Mouse (Mus musculus): Measurements from ENCODE around the gene Anks1b.

Anks1b gene

DNA sequence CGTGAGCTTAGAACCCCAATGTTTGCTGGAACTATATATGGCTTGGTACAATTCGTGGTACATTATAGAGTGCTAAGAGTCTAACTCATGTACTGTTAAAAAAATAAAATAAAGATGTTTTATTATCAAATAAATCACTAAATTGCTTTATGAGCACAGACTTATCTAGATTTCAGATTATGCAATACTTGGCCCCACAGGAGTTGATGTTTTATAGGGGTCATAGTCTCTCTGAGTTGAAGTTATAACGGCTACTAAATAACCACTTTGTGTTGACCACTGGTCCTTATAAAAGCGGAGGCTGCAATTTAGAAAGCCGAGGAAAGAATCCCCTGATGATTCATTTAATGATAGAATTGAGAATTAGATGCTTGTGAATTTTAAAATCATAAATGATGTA lies 323.6 kb downstream of the Anks1b start:
- no peak for DNase-seq

DNA sequence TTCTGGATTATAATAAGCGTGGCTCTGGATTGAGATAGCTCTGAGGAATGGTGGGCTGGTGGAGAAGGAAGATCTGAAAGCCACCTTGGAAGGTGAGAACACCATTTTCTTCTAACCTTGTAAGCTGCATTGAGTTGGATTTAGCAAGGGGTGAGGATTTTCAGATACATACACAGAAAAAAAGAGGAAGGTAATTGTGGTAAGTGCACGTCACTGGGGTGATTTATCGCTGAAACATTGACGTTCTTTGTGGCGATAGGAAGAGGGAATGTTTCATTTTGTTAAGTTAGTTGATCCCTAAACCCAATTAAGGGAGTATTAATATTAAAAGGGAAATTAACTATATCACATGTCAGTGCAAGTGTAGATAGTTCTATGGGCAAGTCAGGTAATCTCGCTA lies 336.7 kb downstream of the Anks1b start:
- no peak for DNase-seq

DNA sequence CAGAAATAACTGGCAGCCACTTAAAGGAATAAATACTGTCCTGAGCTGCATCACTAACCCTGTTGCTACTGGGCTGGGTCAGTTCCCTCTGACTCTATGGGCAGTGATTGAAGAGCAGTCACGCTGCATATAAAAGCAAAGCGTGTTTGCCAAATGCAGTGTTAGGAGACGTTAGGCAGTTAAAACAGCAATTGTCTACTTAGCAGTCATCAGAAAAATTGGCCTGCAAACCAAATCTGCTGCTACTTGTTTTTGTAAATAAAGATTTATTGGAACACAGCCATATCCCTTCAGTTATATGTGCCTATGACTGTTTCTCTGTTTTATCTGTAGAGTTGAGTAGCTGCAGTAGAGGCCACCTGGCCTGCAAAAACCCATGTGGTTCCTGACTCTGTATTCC lies 347.2 kb downstream of the Anks1b start:
- no peak for DNase-seq

DNA sequence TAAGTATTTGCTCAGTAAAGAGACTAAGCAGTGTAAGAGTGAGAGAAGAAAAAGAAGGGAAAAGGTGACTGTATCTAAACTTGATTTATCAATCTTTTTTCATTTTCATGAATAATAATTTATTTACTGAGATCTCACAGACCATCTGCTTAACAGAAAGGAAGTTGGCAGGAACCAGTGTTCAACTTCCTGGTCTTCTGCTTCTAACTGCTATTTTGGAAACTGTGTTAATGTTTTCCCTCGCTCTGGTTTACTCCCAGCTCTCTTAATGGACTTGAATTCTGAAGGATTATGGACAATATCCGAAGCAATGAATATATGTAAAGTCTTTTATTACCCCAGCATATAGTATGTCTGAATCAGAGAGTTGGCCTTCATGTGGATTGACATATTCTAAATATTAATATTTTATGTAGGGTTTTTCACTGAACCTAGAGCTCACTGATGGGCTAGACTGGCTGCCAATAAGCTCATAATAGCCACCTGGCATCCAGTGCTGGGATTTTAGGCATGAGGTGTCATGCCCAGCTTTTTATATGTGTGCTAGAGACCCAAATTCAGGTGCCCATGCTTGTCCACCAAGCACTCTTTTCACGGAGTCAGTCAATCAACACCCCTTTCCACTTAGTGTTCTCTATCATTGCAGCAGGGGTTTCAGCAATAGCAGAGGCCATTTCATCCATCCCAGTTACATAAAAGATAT lies 349.6 kb downstream of the Anks1b start:
- DNase-seq = no peak

DNA sequence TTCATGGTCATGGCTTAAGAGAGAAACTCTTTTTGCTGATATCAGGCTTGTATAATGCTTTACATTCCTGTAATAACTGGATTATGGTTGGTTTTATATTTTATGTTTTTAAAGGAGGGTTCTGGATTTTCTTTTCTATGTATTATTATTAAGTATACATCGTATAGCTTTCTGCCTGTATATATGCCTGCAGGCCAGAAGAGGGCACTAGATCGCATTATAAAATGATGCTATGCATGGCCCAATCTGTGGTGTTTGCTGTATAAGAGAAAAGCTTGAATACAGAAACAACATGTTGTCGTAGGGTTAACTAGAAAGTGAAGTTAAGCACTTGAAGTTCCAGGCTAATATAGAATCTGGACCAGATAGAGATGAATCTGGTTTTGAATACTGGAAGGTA lies 362.0 kb downstream of the Anks1b start:
- no peak for DNase-seq

DNA sequence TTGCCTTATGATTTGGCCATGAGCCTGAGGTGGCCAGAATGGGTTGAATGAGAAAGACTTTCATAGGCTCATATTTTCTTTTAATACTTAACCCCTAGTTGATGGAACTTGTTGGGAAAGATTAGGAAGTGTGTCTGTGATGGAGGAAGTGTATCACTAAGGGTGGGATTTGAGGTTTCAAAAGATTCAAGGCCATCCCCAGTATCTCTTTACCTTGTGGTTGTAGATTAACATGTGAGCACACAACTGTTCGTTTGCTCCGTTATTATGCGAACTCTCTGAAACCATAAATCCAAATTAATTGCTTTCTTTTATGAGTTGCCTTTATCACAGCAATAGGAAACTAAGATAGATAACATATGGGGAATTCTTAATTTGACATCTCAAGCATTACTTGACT lies 364.0 kb downstream of the Anks1b start:
- DNase-seq = no peak

DNA sequence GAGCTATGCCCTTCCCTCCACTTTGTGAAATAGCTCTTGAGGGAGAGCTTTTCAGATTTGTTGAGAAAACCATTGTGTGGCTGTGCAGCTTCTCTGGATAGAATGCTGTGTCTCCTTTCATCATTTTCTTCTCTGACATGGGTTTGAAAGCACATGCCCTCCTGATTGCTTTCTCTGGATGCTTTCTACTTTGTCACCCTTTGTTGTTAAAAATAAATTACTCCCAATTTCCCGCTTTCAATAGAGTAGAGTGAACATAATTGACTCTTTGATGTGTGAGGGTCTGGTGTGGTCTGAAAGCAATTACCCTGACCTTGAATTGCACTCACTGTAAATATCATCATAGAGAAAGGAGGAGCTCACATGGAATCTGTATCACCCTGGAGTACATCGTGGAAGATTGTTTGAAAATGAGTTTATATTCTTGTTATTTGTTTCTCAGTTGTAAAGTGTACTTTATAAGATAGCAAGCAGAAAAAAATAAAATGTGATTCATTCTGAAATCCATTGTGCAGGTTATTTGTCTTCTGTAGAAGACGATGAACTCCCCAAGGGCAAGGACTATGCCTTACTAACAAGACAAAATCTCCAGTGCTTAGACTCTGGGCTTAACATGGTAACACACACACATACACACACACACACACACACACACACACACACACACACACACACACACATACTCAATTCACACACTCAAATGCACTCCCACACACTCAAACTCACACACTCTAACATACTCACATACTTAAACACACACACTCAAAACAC lies 385.8 kb downstream of the Anks1b start:
- DNase-seq = no peak

DNA sequence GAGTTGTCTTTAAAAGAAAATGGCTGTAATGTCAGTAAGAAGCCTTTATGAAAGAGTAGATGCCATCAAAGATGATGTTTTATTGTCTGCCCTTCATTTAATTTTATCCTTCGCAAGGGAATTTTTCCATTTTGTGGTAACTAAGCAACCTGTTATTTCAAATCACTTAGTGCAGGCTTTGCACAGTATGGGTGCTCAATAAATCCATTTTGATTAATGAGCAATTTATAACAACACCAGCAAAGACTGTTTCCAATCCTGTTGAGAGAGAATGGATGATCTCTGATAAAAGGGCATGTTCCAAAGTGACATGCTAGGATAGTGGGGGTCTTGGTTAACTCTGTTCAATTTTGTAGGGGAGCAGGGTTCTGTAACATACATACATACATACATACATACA lies 398.0 kb downstream of the Anks1b start:
- no peak for DNase-seq

DNA sequence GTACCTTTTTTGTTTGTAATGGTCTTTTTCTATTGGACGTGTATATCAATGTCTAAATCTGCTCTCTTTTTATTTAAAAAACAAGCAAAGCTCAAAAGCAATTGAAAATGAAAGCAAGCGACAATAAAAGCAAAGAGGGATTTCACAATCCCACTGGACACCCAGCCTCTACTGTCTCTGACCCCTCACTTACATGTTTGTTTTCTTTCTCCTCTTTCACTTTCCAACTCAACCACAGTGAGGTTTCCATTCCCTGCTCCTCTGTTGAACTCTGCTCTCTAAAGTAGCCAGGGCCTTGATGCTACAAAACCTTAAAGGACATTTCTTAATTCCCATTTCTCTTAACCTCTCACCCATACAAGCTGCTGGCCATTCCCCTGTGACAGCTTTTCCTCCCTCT lies 400.0 kb downstream of the Anks1b start:
- no peak for DNase-seq

DNA sequence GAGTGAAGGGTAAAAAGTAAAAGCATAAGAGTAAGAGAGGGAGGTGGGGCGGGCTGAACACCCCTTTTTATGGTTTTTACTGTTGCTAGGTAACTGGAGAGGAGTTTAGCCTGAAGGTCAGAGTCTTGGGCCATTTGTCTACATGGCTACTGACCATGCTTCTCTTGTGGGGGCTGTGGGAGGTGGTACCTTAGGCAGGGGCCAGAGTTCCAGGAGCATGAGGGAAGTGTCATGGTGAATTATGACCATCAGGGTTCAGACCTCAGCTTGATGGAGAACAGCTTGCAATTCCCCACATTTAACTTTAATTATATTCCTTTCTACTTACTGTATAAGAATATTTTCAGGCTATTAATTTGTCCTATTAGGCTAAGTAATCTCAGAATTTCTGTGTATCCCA lies 413.3 kb downstream of the Anks1b start:
- DNase-seq = no peak

DNA sequence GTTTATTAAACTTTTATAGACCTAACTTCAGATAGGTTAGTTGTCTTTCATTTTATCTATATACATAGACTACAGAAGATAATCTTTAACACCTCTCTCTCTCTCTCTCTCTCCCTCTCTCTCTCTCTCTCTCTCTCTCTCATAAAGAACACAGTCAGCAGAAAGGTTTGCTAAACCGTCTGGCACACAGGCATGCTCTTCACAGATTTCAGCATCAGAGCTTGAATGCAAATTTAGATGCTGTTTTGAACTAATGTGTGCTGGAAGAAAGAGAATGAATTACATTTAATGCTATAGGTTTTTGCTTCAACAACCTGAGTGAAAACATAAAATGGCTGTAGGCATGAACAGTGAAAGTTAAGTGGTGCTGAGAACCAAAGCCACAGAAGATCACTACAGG lies 429.9 kb downstream of the Anks1b start:
- no peak for DNase-seq

DNA sequence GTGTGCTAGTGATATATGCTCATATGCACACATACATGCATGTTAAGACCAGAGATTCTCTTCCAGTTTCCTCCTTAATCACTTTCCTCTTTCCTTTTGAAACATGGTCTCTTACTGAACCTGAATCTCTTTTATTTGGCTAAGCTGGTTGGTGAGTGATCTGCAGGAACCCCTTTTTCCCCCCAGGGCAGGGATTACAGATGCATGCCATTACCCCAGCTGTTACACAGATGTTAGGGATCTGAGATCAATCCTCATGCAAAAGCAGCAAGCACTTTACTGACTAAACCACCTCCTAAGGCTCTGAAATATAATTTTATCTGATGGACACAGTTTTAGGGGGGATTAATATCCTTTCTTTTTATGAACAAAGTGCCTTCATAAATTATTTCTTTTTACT lies 432.8 kb downstream of the Anks1b start:
- DNase-seq = no peak

DNA sequence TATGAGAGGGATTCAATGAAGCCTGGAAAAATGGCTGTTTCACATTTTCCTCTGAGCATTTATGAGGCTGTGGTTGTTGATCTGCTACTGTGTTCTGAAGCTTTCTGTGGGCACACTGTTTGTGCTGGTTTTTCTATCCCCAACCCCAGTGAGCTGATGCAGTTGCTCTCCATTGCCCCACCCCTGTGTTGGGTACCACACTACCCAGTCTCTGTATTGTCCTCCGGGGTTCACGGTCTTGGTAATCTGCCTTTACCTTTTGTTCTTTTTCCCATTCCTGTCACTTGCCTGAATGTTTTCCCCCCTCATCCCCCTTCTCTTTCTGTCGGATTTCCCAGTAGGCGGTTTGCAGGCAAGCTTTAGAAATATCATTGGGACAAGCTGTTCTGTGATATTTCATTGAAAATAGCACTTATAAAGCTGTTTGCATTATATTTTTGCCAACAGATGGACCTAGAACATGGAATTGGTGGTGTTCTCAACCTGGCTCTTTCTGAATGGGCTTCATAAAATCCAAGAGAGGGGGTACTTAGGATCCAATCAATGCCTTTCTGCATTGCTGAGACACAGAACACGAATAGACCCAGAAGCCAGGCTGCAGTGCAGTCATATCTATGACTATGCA lies 434.7 kb downstream of the Anks1b start:
- DNase-seq = no peak

DNA sequence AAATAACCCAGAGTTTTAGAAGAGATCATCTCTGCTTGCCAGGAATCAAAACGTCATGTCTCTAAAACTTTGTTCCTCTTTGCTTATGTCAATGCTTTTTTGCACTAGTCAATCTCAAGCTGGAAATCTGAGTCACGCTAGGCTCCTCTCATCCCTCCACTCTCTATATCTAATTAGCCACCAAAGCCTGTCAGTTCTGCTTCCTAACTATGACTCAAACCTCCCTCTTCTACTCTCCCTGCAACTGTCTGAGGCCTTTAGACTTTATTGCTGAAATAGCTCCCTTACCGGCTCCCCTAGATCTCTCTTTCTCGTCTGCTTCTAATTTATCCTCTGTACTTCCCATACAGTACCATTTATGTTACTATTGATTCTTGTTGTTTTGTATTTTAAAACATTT lies 456.5 kb downstream of the Anks1b start:
- DNase-seq = no peak

DNA sequence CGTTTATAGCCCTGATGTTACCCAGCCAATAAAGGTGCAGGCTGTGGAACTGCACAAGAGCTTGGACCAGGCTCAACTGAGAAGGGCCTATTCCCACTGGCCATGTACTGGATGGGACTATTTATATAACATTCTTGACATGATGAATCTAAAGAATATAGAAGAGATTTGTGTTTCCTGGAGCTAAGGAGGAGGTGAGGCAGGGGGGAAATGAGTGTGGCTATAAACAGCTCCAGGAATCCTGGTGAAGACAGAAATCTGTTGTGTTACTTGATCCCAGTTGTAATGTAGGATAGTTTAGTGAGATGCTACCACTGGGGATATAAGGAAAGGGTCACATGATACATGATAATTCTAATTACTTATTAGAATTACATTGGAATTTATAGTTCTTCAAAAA lies 472.1 kb downstream of the Anks1b start:
- DNase-seq = no peak

DNA sequence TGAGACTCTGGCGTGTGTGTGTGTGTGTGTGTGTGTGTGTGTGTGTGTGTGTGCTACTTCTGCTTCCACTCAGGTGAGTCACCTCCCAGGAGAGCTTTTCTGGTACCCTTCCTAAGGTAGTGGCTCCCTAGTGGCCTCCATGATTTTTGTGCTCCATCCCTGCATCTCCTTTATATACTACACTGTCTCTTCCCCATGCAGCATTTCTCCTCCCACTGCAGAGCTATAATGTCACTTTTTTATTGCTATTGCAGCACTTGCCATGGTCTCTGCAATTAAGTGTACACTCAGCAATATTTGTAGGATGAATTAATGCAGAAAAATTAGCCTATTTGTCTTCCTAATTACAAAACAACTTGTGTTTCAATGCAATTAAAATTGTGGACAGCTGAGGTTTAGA lies 482.9 kb downstream of the Anks1b start:
- DNase-seq = no peak

DNA sequence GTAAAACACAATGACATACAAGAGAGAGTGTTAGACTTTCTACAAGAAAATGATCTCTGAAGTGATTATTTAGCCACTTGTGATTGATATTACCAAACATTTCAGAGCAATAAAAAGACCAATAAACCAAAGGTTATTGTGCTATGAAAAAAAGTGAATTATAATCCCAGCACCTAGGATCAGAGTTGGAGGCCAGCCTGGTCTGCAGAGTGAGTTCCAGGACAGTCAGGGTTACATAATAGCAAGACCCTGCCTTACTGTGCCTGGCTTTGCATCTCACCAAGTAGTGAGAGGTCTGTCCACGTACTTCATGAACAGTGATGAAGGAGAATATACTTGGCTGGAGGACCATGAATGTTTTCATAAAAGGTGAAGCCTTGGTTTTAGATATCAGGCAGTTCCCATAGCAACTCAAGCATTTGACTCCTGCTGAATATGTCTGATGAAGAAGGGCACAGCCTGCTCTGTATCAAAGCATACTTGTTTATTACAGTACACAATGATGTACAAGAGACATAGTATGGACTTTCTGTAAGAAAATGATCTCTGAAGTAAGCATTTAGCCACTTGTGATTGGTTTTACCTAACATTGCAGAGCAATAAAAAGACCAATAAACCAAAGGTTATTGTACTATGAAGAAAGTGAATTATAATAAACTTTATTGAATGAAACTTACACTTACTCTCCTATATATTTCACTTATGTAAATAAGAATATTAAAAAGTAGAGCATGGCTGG lies 484.0 kb downstream of the Anks1b start:
- DNase-seq = no peak

DNA sequence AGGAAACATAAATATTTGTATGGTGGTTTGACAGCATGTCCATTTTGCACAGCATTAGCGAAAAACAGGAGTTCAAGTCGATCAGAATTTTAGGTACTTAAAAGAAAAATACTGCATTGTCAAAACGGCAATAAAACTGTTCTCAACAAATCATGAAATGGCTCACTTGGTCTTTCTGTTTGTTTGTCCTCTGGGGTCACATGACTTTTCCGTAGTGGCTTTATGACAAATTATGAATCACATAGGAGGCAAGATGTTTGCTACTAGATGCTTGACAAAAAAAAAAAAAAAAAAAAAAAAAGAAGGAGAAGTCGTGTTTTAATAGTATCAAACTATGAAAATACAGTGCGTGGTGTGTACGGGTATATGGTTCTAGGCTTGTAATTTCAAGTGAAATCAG lies 495.7 kb downstream of the Anks1b start:
- no peak for DNase-seq

DNA sequence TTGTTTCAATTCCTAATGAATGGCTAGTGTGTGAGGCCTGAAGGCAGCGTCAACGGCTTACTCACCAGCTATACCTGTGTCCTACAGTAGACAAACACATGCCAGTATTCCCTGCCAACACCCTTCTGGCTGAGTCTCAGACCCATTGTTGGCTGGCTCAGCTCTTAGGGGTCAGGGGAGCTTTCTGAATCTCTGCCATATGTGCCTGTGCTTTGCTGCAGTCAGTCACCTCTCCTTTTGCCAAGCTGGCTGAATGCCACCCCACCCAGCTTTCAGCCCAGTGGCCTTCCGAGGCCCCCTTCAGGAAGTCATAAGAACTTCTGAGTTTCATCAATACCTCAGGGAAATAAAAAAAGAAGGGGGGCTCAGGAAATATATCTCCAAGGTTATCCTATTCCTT lies 497.4 kb downstream of the Anks1b start:
- DNase-seq = no peak

DNA sequence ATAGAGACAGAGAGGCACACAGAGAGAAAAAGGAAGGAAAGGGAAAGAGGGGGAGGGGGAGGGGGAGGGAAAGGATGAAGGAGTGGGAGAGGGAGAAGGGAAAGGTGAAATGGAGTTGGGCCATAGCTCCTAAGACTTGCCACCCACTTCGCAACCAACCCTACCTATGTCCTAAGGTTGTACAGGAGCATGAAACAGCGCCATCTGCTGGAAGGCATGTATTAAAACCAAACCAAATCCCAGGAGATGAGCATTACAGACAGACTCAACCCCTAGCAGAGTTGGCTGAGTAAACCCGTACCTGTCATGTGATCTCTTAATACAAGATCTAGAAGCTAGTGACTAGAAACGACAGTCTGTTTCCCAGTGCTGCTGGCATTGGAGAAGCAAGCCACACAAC lies 500.2 kb downstream of the Anks1b start:
- DNase-seq = peak; percentile 2 to 19

DNA sequence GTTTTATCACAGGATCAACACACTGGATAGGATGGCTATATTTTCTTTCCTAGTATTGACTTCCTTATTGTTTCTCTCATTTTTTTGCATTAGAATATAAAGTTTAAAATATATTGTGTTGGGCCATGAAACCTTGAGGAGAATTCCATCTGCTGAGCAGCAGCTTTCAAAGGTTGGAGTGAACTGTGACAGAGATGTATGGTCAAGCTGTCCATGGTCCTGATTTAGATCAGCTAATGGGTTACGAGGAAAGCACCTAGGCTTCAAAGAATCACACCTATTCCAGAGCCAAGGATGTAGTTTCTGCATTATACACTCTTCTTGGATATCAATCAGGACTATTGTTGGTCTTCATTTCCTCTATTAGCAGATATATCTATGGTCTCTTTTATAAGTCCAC lies 503.3 kb downstream of the Anks1b start:
- no peak for DNase-seq

DNA sequence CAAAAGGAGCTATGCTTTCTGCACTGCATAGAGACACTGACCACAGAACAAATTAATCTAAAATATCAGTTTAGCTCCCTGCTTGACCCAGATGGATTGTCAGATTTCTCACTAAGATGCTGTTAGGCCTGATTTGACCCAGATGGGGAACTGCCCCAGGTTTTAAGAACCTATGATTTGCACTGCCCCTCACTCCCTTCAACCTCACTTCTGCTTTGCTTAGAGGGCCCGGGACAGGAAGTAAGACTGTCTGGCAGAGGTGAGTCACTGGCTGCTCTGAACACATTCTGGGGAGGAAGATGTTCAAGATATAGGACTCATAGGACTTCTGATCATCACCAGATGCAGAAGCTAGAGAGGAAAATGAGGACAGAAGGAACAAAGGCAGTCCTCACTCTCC lies 506.8 kb downstream of the Anks1b start:
- DNase-seq = no peak

DNA sequence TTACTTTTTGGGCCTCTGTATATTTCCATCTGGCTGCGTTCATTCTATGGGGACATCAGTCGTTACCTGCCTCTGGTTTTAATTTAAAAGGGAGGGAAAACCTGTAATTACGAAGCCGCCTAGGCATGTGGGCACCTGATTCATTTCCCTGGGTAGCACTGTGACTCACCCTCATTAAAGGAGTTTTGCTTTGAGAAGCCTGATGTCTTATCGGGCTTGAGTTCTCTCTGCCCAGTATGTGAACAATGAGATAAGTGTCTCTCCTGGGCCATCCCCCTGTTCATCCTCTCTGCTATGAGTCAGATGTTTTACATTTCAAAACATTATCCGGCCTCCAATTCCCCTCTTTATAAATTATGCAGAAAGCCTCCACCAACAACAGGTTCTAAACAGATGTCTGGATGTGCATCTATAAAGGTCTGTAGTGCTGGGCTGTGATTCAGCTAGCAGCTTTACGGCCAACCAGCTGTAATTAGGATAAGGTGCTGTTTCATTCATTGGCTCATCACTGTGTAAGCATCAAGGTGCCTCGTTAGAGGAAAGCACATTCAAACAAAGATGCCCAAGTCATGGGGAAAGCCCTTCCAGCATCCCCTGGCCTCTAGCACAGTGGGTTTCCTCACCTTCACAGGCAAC lies 507.5 kb downstream of the Anks1b start:
- no peak for DNase-seq

Data from kidney, adult 8-10 months (tissue).